Mouse (Mus musculus) intestine, embryonic 16.5 days (tissue): ENCODE data around the gene Sphk1. TPM values are rescaled to one million over a fixed set of nuclear protein-coding genes. Genes with fewer than 3 reads are reported as not detected.

ENCODE experiments used
- ATAC-seq: fragments of 200-750 bp; cut with Nextera tagmentation; 2 replicates; pipeline ENCODE4 v1.8.0; 2017; ENCODE audit warnings: moderate TSS enrichment, moderate library complexity
- H3K27ac ChIP-seq: fragments of 300-500 bp; sonication (generic); 2 replicates; pipeline ENCODE4 v1.5.1; 2014; ENCODE audit warnings: mild to moderate bottlenecking, low read length
- H3K27me3 ChIP-seq: fragments of 300-500 bp; sonication (generic); replicated peaks from 2 replicates; pipeline ENCODE4 v1.6.1; 2014; ENCODE audit warnings: low read length, control low read depth, mixed read lengths; ENCODE audit not compliant: control insufficient read depth, insufficient read depth
- H3K36me3 ChIP-seq: fragments of 300-500 bp; sonication (generic); 2 replicates; pipeline ENCODE4 v1.6.1; 2014; ENCODE audit warnings: low read length, control low read depth; ENCODE audit not compliant: control insufficient read depth, insufficient read depth
- H3K4me1 ChIP-seq: fragments of 300-500 bp; sonication (generic); 2 replicates; pipeline ENCODE4 v1.6.1; 2014; ENCODE audit warnings: low read length, control low read depth, mixed read lengths; ENCODE audit not compliant: control insufficient read depth, insufficient read depth
- H3K4me2 ChIP-seq: fragments of 300-500 bp; sonication (generic); 2 replicates; pipeline ENCODE4 v1.6.1; 2014; ENCODE audit warnings: low read depth, low read length, control low read depth
- H3K4me3 ChIP-seq: fragments of 300-500 bp; sonication (generic); 2 replicates; pipeline ENCODE4 v1.5.1; 2014; ENCODE audit warnings: mild to moderate bottlenecking, low read length
- H3K9ac ChIP-seq: fragments of 300-500 bp; sonication (generic); 2 replicates; pipeline ENCODE4 v1.6.1; 2014; ENCODE audit warnings: low read depth, low read length
- H3K9me3 ChIP-seq: fragments of 300-500 bp; sonication (generic); 2 replicates; pipeline ENCODE4 v1.6.1; 2016; ENCODE audit warnings: low read length, control low read depth; ENCODE audit not compliant: control insufficient read depth
- WGBS: fragments of 180-500 bp; shearing (Covaris S2); extraction: QIAGEN DNeasy Blood & Tissue Kit; methylation state at CpG from one replicate; pipeline ENCODE4 v1.1.7; 2014; 5-methylcytosine and 5-hydroxymethylcytosine counted together
- polyA plus RNA-seq: library from polyadenylated mRNA; unstranded; fragments of >200 nt; fragmentation: Nextera tagmentation; extraction: Ambion mirVana; gene quantifications from 2 replicates; pipeline ENCODE4 v1.2.1, GENCODE M21; 2015

Sphk1 gene
- polyA plus RNA-seq, 1 experiment from 2014 or later: 5.2 TPM

DNA sequence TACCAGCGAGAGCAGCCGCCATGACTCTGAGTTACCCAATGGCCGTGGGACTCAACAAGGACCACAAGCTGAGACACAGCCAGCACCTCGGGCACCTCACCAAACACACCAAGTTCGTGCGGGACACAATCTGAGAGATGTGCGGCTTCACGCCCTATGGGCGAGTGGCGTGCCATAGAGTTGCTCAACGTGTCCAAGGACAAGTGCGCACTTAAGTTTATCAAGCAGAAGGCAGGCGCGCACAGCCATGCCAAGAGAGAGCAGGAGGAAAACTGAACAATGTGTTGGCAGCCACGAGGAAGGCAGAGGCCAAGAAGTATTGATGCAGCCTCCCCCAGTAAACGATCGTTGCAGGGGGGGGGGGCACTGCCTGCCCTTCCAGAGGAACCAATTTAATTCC is 26.2 kb upstream of the Sphk1 start:
- Histone ChIP-seq H3K27ac (no peak overlapping the region), H3K4me1 (no peaks in the 10 kb centered on the region), H3K36me3 (no peaks in the 10 kb centered on the region), H3K4me2 (no peak overlapping the region), H3K9me3 (no peaks in the 10 kb centered on the region), H3K9ac (no peak overlapping the region), H3K4me3 (no peak overlapping the region), H3K27me3 (no peaks in the 10 kb centered on the region)
- ATAC-seq: no peak
- 87% methylated on average over 17 of the region's 17 CpGs for WGBS

GRCm38 (mm10) chr11:116505573-116505972 is 25.2 kb upstream of the Sphk1 start:
- H3K9ac ChIP-seq: no peak overlapping the region
- H3K9me3 ChIP-seq: no peaks in the 10 kb centered on the region
- H3K4me3 ChIP-seq: no peak overlapping the region
- no peaks in the 10 kb centered on the region for H3K36me3 ChIP-seq
- H3K27ac ChIP-seq: no peak overlapping the region
- H3K27me3 ChIP-seq: no peaks in the 10 kb centered on the region
- no peaks in the 10 kb centered on the region for H3K4me1 ChIP-seq
- no peak for ATAC-seq
- H3K4me2 ChIP-seq: no peak overlapping the region
- 76% methylated on average over 5 of the region's 5 CpGs for WGBS

DNA sequence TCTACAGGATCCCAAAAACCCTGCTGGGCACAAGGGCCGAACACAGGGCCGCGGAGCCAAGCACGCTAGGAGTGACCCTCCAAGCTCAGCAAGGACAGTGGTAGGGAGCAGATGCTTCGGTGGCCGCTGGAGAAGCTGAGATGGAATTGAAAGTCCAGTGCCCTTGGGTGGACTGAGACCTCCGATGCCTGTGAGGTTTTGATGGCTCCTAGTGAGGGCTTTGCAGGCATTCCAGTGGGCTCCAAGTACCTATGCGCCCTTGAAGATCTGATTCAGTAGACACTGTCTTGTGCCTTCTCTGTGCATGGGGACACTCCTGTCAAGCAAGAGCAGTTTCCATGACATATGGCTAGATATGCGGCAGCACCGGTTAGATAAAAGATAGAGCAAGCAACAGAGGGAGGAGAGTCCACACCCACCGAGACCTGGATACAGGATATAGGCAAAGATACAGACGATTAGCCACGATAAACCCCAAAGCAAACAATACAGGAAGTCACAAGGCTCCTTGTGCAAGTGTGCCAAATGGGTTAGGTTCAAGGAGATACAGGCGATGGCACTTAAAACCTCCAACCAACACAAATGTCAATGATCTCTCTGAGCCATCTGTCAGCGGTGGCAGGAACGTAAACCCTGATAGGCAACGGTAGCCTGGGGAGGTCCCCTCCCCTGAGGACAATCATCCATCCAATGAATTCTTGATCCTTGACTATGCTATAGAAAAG is 24.4 kb upstream of the Sphk1 start:
- Histone ChIP-seq H3K9me3 (no peaks in the 10 kb centered on the region), H3K36me3 (no peaks in the 10 kb centered on the region), H3K4me1 (no peaks in the 10 kb centered on the region), H3K4me2 (no peak overlapping the region), H3K27me3 (no peaks in the 10 kb centered on the region), H3K9ac (no peak overlapping the region), H3K27ac (no peak overlapping the region), H3K4me3 (no peak overlapping the region)
- WGBS: 78% methylated on average over 17 of the region's 17 CpGs
- no peak for ATAC-seq

DNA sequence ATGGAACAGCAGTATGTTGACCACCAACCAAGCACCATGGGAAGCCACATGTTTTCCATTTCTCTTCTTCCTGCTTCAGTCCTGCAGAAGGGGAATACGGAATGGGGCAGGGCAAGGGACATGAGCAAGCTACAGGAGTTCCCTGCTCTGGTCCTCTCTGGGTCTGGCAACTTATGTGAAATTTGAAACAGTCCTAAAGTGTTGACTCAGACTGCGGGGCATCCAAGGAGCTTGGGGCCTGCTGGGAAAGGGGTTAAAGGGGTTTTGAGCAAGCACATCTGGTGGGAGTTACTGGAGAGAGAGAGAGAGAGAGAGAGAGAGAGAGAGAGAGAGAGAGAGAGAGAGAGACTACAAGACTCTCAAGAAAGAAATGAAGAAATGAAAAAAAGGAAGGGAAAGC is 22.0 kb upstream of the Sphk1 start:
- Histone ChIP-seq H3K9me3 (no peaks in the 10 kb centered on the region), H3K4me2 (no peak overlapping the region), H3K9ac (no peak overlapping the region), H3K4me1 (no peaks in the 10 kb centered on the region), H3K4me3 (no peak overlapping the region), H3K27me3 (no peaks in the 10 kb centered on the region), H3K27ac (no peak overlapping the region), H3K36me3 (no peaks in the 10 kb centered on the region)
- no peak for ATAC-seq
- WGBS: 49% methylated on average over 2 of the region's 2 CpGs

DNA sequence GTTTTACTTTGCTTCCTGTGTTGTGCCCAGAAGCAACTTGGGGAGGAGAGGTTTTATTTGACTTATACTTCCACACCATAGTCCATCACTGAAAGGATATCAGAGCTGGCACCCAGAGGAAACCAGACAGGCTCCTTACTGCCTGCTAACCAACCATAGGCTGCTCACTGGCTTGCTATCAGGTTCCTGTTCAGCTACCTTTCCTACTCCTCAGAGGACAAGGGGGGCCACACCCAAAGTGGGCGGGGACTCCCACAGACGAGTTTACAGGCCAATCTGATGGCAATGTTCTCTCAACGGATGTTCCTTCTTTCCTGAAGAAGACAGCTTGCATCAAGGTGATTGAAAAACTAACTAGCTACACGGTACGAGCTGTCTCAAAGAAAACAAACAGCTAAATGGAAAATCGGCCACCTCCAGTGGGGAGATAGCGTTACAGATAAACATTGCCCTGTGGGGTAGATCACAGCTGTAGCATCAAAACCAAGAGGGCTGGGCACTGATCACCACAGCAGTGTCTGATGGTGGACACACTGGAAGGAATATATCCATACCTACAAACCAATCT is 19.3 kb upstream of the Sphk1 start:
- 58% methylated on average over 7 of the region's 7 CpGs for WGBS
- no peak for ATAC-seq

DNA sequence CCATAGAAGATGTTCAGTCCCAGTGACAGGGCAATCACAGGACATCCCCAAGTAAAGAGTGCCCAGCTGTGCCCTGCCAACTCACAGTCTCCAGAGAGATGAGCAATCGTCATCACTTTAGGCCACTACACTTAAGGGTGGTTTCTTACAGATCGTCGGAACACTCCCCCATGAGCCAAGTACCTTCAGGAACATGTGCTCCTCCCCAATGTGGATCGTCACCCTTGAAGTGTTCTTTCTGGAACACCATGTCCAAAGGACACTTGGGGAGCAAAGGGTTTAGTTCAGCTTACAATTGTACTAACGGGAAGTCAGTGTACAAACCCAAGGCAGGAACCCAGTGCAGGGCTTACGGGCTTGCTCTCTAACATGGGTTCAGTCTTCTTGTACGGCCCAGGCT is 18.6 kb upstream of the Sphk1 start:
- 92% methylated on average over 7 of the region's 7 CpGs for WGBS
- Histone ChIP-seq H3K4me3 (no peak overlapping the region), H3K27me3 (no peaks in the 10 kb centered on the region), H3K36me3 (no peaks in the 10 kb centered on the region), H3K4me2 (no peak overlapping the region), H3K27ac (no peak overlapping the region), H3K9ac (no peak overlapping the region), H3K4me1 (no peaks in the 10 kb centered on the region), H3K9me3 (no peaks in the 10 kb centered on the region)
- no peak for ATAC-seq

More for the DNA sequence above, 19.3 kb upstream of the Sphk1 start:
- Histone ChIP-seq H3K36me3 (no peaks in the 10 kb centered on the region), H3K27me3 (no peaks in the 10 kb centered on the region), H3K4me2 (no peak overlapping the region), H3K9ac (no peak overlapping the region), H3K4me3 (no peak overlapping the region), H3K9me3 (no peaks in the 10 kb centered on the region), H3K27ac (no peak overlapping the region), H3K4me1 (no peaks in the 10 kb centered on the region)

- no peak for ATAC-seq
- Histone ChIP-seq H3K4me3 (no peak overlapping the region), H3K4me2 (no peak overlapping the region), H3K27ac (no peak overlapping the region), H3K36me3 (no peaks in the 10 kb centered on the region), H3K9ac (no peak overlapping the region), H3K9me3 (no peaks in the 10 kb centered on the region), H3K4me1 (0 out of 2 replicates have a peak, but pooled peaks cover 4% of the 10 kb centered on the region), H3K27me3 (no peaks in the 10 kb centered on the region)
- WGBS: 86% methylated on average over 6 of the region's 6 CpGs
Measured at GRCm38 (mm10) chr11:116512987-116513386, 17.7 kb upstream of the Sphk1 start.

DNA sequence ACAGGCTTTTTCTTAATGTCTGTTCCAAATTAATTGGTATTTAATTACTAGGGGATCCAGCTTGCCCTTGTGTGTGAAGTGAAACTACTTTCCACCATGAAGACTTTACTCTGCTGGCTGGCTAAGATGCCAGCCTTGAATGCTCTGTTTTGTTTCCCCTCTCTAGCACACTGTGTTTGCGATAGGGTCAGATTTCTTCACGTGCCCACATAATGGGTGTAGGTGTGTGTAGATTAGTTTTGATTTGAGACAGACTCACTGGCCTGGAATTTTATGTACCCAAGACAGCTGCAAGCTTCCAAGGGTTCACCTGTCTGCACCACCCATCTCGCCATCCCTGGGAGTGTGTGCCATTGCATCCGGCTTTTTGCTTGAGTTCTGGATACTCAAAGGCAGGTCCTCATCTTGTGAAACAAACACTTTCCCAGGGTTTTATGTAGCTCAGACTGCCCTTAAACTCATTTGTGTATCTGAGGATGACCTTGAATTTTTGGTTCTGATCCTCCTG is 17.1 kb upstream of the Sphk1 start:
- WGBS: 73% methylated on average over 4 of the region's 4 CpGs
- no peak for ATAC-seq
- H3K36me3 ChIP-seq: no peaks in the 10 kb centered on the region

DNA sequence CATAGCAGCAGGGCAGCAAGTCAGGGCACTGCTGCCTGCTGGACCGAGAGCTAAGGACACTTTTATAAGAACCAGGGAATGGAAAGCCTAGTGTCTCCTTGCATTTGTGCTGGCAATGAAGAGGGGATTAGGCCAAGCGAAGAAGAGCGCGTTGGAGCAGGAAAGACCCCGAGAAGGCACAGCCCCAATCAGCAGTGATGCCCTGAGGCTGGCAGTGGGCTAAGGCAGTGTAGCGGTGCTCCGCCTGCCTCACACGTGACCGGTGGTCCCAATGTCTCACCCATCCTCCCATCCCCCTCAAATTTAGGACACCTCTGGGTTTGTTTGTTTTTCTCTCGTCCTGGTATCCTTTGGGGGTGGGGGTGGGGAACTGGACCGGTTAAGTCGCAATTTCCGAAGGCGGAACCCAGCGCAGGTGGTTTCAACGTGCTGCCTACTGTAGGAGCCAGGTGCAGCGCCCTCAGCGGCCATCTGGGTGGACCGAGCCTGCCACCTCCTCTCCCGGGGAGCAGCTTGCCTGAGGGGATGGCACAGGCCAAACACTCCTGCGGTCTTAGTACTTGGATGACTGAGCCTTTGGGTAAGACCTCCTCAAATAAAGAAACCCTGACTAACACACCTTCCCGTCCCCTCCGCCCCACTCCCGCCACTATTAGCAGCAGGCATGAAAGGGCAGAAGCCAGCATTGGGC is 15.2 kb upstream of the Sphk1 start:
- WGBS: 22% methylated on average over 24 of the region's 24 CpGs
- no peak overlapping the region for H3K4me2 ChIP-seq
- no peak overlapping the region for H3K4me3 ChIP-seq
- H3K36me3 ChIP-seq: no peaks in the 10 kb centered on the region
- no peaks in the 10 kb centered on the region for H3K9me3 ChIP-seq
- H3K27me3 ChIP-seq: no peaks in the 10 kb centered on the region
- ATAC-seq: no peak
- no peak overlapping the region for H3K27ac ChIP-seq
- no peak overlapping the region for H3K9ac ChIP-seq
- H3K4me1 ChIP-seq: peaks cover 8% of the 10 kb centered on the region; the same call in 1 of the 2 replicates

More for the DNA sequence above, 17.1 kb upstream of the Sphk1 start:
- H3K4me1 ChIP-seq: peaks cover 7% of the 10 kb centered on the region; the same call in 1 of the 2 replicates
- H3K27me3 ChIP-seq: no peaks in the 10 kb centered on the region
- H3K27ac ChIP-seq: no peak overlapping the region
- H3K9ac ChIP-seq: no peak overlapping the region
- H3K4me3 ChIP-seq: no peak overlapping the region
- H3K9me3 ChIP-seq: no peaks in the 10 kb centered on the region
- no peak overlapping the region for H3K4me2 ChIP-seq
